Mouse (Mus musculus) liver, adult 10 weeks (tissue): ENCODE data around the gene Anpep. TPM values are rescaled to one million over a fixed set of nuclear protein-coding genes. Genes with fewer than 3 reads are reported as not detected.

Source experiments
- polyA plus RNA-seq: library from polyadenylated mRNA; stranded (reverse); fragments of 350-450 nt; fragmentation: Illumina TruSeq; extraction: RNeasy Lipid Tissue Mini Kit (QIAGEN cat#74804); gene quantifications from one replicate; pipeline ENCODE4 v1.2.3, GENCODE M21; 2014; ENCODE audit warnings: low read depth, low replicate concordance

The Anpep gene
- polyA plus RNA-seq = 26.7 TPM

GRCm38 (mm10) chr7:79860811-79861210 is at the start of gene Anpep:
Anpep (minus strand) TSS chr7:79861059.

GRCm38 (mm10) chr7:79810611-79811506 is 50.0 kb downstream of the Anpep start, which contains the start of gene Mesp2:
Mesp2 (plus strand) TSS chr7:79810727.

DNA sequence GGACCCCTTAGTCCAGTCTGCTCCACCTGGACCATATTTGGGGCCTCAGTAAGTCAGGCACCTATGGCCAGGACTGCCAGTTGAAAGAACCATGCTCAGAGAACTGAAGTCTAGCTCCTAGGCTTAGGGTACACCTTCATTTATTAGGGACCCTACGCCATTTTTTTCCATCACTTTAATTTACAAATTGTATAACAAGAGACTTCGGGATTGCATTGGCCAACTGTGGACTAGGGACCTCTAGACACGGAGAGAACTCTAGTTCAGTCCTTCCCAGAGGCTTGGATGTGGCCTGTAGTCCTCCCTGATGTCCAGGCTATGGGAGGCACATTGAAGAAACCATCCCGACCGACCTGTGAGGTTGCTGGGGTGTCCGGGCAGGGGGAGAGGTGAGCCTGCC is 67.2 kb downstream of the Anpep start, which contains the start of gene Mesp1:
Gene Mesp1, minus strand, starts transcription at position 101 of the 400 bp plus-strand sequence.

Other genes starting within 250 kb of the Anpep start
- not detected for gene Rhcg, start 243.4 kb downstream of the Anpep start, polyA plus RNA-seq
- gene Ticrr, start 200.9 kb downstream of the Anpep start, polyA plus RNA-seq = not detected
- 0.08 TPM for gene Kif7, start 145.3 kb downstream of the Anpep start, polyA plus RNA-seq
- 0.13 TPM for gene Plin1, start 128.2 kb downstream of the Anpep start, polyA plus RNA-seq
- gene Pex11a, start 117.9 kb downstream of the Anpep start, polyA plus RNA-seq = 51.5 TPM
- gene Wdr93, start 117.9 kb downstream of the Anpep start, polyA plus RNA-seq = 0.42 TPM
- not detected for gene Mesp1, start 67.3 kb downstream of the Anpep start, polyA plus RNA-seq
- gene Mesp2, start 50.3 kb downstream of the Anpep start, polyA plus RNA-seq = not detected
- gene Ap3s2, start 59.6 kb upstream of the Anpep start, polyA plus RNA-seq = 24.2 TPM
- 3.7 TPM for gene Arpin, start 74.3 kb upstream of the Anpep start, polyA plus RNA-seq
- gene Zfp710, start 163.8 kb upstream of the Anpep start, polyA plus RNA-seq = 0.64 TPM